Mouse (Mus musculus) monocyte, adult 2 months (primary cell): ENCODE results near the gene Unc93a2.
A peak's percentile ranks its signal among the peaks of the same experiment; 100 is the strongest.
"Not testable (repeated sequence)": the region's sequence is repeated elsewhere in the genome, so short reads cannot be mapped to it uniquely, and the experiment has no call there.

ENCODE experiments used
- DNase-seq, 2 experiments: peaks; one replicate each; pipeline ENCODE4 v3.0.0; 2022; ENCODE audit warnings: low spot score in 2 of 2, low read depth in 1 of 2

Unc93a2 gene

DNA sequence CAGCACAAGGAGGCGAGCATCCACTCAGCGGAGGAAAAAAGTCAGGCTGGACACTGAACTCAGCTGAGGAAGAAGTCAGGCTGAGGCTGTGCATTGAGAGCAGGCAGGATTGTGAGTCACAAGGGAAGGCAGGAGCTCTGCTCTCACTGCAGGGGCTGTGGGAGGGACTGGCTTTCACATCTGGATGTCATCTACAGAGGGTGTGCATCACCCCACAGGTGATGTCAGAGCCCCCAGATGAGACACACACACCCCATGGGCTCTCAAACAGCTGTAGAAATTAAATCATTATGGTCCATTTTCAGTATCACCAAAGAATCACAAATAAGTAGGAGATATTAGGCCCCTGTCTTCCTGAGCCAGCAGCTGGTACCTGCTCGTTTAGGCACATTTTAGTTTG is at the start of gene Unc93a2:
TSS of gene Unc93a2 (minus strand) at position 101 of the 400 bp plus-strand sequence.
- not testable (repeated sequence) for DNase-seq

DNA sequence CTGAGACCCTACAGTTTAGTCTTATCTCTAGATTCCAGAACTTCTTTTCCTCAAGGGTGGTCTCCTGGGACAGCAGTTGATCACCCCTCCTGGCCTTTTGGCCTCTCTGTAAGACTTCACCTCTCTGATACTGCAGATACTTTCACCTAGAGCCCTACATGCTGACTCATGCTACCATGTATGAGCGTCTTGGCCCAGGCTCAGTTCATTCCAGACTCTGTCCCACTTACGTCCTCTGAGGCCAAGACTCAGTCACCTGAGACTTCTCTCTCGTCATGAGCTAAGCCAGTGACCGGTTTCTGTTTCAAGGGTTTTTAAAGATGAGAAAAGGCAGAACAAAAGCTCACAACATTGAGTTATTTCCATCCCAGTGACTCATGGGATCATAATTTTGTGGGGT is 48.9 kb upstream of the Unc93a2 start:
- not testable (repeated sequence) for DNase-seq

DNA sequence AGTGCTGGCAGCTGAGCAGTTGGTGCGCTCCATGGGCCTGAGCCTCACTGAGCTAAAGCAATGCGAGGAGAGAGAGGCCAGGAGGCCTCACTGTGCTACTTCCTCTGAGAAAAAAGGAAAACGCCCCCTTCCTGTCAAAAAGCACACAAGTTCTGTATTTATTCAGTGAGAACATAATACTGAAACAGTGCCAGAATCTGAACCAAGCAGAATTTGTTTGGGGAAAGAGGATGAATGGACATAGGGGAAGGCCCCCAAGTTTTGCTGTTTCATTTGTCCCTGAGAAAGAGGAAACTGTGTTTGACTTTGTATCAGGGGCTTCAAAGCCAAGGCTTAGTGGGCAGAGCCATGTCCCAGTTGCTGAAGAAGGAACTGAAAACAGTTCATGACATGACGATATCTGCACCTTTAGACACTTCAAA is 45.0 kb upstream of the Unc93a2 start:
- peak in 1 of 2 experiments; percentile 32 for DNase-seq

DNA sequence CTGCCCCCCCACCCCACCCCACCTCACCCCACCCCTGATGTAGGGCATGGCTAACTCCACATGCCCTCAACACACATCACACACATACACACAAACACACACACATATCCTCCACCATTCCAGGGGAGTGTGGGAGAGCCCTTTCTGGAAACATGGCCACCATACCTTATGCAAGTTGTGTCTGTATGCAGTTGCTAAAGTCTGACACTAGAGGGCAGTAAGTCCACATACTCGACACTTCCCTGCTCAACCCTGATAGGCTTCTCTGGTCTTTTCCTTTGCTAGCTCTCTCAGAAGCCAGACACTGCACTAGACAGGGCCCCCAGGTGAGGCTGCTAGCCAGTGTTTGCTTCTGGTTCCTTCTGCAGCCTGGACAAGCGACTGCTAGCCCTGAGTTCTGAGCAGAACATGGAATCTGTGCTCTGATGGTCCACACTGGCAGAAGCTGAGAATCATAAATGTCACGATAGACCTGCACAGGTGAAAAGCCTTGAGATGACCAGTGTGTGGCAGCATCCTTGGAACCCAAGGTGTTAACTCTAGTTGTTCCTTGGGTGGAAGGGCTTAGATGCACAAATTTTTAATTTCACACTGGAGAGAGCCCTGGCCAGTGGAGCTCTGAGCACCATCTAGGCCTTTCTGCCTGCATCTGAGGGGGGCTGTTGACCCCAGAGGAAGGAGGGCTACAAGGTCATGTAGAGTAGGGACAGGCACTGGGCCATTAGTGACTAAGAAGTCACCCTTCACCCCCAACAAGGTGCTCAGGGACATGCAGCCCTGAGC is 35.1 kb upstream of the Unc93a2 start:
- not testable (repeated sequence) for DNase-seq

DNA sequence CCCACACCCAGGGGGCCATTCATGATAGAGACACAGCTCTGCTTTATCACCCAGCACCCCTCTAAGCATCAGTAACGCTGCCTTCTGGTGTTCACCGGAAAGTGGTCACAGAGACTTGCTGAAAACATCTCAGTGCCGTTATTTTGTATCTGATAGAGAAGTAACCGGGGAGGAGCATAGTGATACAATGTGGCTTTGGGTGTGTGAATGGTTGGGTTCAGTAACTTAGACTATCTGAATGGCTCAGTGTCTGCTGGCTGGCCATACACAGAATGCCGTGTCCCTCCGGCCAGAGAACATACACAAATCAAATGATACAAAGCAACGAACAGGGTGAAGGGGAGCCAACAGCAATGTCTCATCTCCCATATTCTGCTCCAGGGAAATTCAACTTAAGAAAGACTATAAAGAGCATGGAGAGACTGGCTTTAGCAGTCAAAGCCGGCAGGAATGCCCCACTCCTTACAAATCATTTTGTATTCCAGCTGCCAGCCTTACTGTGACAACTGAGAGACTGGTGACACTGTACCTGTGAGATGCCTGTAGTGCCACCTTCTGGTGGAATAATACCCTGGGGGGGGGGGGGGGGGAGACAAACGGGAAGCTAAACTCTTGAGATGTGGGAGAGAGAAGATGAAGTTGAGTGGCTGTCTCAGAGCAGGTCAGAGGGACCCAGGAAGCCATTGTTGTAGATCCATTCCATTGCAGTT is 29.5 kb upstream of the Unc93a2 start:
- DNase-seq = not testable (repeated sequence)

DNA sequence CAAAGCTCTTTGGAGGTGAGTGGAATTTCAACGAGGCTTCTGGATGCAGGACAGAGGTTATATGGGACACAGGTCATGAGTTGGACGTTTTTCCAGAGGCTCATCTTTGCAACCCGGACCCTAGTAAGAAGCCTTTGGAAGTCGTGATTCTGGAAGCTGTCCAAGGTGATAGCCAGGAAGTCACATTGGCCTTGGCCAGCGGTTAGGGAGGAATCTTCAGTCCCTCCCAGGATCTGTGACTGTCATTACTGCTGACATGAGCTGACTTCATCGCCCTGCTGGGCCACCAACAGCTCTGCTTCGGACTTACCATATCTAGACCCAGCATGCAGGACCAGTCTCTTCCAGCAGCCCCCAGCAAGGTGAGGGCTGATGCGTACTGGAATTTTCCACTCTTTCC is 28.1 kb upstream of the Unc93a2 start:
- not testable (repeated sequence) for DNase-seq

DNA sequence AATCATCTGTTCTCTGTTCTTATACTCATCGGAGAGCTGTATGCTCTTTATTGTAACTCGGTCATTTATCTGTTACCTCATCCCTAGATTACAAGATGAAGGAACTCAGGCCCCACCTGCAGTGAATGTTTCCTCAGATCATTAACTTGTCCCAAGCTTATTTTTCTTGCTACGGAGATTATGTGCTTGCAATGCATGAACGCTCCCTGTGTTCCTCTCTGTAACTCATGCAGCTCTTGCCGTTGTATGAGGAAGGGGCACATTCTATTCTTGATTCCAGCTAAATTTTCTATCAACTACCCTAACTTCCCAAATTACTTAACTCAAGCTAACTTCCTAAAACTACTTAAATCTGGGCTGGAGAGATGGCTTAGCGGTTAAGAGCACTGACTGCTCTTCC is 14.5 kb upstream of the Unc93a2 start:
- DNase-seq = not testable (repeated sequence)

DNA sequence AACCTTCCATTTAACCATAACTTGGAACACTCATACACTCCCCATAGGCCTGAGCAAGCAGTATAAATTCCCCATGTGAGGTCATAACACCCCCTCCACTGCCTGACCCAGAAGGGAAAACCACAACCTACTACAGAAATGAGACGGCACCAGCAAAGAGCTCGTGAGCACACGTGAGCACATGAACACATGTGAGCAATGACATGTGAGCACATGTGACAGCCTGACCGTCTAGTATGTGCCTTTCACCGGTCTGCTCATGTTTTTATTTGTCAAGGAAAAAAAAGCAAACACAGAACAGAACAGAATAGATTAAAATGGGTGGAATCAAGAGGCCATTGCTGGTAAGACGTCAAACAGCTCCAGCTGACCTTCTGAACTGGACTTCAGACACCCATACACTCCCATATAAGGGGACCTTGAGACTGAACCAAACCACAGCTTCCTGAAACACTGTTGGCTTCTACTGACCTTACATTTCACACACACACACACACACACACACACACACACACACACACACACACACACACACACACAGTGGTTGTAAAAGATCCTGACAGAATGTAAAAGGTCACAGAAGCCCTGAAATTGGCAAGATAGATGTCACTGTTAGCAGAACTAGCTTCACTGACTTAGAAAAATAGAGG is 13.1 kb upstream of the Unc93a2 start:
- peak; percentile 4 to 42 for DNase-seq

DNA sequence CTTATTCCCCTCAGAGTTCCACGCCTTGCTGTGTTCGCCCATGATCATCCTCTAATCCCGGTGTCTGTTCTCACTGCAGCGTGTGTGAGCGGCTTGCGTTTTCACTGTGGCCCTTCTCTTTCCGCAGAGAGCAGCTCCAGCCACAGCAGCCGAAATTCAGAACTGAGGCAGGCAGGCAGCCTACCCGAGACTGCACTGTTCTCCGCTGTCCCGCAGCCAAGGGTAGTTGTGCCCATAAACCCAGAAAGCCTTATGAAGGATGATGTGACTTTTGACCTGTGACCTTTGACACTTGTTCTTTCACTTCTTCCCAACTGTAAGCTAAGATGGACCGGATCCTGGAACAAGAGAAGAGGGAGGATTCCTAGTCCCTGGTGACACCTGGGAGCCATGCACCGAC is 11.8 kb upstream of the Unc93a2 start:
- DNase-seq = not testable (repeated sequence)

DNA sequence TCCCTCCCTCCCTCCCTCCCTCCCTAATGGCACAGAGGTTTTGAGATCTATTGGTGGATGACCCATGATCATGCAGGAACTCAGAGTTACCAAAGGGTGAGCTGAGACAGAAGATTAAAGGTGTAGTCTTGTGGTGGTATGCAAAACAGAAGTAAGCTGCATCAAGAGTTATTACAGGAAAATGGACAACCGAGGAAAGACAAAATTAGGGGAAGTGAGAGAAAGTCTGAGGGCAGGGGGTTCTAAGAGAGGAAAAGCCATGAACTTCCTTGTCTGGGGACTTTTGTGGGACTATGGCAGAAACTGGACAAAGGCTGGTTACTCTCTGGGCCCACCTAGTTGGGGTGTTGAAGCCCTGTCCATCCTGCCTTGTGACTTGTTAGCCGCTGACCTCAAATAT is 11.0 kb upstream of the Unc93a2 start:
- DNase-seq = not testable (repeated sequence)

DNA sequence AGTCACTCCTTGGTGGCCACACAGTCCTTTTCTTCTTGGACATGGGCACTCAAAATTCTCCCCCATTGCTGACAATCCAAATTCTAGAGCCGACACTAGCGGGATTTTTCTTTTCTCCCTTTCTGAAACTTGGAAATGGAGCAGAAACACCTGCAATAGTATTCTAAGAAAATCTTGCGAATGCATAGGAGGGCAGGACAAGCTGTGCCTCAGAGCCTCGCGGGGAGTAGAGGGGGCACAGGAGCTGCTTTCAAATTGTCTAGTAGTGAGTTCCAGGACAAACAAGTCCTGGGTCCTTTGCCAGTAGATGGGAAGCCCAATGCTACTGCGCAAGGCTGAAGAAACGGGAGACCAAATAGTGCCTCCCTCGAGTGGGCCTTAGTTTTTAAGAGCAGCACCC is 10.4 kb upstream of the Unc93a2 start:
- not testable (repeated sequence) for DNase-seq

DNA sequence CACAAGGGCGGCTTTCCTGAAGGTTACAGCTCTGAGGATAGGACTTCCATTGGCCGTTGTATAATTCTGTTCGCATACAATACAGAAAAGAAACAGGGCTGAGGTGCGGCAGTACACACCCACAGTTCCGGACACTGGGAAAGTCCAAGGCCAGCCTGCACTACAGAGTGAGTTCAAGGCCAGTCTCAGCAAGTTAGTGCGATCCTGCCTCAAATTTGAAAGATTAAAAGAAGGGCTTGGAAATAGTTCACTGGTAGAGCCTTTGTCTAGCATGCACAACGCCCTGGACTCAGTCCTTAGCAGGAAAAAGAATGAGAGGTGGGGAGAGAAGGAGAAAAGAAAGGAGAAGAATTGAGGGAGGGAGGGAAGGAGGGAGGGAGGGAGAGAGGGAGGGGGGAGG is 9.9 kb upstream of the Unc93a2 start:
- DNase-seq = not testable (repeated sequence)

DNA sequence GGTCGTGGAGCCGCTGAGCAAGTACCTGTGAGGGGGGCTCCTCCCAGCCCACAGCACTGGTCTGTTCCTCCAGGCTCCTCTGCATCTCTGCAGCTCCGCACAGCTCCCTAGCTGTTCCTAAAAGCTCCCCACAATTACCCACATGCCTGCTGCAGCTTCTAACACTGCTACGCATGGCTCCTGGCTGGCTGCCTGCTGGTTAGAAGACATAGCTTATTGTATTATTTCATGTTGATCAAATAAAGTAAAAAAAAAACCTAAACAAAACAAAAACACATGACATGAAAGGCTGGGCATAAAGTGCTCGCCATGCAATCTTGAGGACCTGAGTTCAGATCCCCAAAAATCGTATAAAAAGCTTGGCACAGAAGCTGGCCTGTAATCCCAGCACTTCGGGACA is 4.6 kb upstream of the Unc93a2 start:
- not testable (repeated sequence) for DNase-seq

DNA sequence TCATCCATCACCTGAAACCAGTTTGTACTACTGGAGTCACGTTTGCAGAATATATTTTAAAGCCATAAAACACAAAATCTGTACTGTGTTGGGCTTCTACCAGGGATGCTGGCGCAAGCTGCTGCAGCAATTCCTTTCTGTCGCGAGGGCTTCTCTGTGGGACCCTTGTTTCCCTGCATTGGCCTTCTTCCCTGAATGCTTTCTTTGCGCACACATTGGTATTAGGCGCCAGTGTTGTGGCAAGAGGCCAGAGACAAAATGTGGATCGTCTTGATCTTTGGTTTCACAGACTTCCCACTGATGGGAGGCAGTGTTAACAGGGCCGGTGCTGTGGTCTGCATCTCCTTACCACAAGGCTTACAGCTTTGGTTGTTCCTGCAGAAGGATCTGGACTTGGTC is 3.7 kb upstream of the Unc93a2 start:
- DNase-seq = not testable (repeated sequence)

DNA sequence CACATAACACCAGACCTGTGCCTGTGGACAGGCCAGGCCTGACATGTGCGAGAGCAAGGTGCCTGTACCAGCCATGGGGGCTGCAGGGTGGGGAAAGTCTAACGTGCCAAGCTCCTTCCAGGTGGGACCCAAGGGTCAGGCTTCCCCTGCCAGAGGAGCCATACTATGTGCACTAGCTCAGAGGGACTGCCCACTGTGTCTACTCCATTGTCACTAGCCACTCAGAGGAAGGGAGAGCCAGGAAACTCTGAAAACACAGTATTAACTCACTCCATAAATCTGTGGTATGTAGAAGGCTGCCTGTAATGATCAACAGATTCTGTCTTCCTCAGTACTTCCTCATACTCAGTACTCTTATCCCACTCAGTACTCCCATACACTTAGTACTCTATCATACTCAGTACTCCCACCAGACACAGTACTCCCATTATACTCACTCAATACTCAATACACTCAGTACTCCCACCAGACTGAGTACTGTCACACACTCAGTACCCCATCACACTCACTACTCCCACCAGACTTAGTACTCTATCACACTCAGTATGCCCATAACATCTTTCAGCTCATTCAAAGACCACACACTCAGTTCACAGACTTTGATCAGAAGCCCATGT is 3.2 kb upstream of the Unc93a2 start:
- not testable (repeated sequence) for DNase-seq

DNA sequence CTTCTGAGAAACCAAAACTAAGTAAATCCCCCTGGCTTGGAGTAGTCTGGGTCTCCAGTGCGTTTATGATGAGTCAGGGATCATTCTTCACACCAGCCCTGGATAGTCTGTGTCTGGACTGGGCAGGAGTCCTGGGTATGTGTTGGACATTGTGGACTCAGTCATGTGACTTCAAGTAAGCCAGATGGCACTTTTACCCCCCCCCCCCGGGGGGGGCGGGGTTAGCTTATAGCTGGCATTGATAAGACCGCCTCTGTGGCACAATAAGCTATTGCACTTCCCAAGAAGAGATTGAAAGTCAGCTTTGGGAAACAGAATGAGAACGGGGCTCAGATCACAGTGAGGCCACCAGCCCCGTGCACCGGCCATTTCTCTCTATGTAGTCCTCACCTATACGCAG is 752 bp upstream of the Unc93a2 start:
- not testable (repeated sequence) for DNase-seq

DNA sequence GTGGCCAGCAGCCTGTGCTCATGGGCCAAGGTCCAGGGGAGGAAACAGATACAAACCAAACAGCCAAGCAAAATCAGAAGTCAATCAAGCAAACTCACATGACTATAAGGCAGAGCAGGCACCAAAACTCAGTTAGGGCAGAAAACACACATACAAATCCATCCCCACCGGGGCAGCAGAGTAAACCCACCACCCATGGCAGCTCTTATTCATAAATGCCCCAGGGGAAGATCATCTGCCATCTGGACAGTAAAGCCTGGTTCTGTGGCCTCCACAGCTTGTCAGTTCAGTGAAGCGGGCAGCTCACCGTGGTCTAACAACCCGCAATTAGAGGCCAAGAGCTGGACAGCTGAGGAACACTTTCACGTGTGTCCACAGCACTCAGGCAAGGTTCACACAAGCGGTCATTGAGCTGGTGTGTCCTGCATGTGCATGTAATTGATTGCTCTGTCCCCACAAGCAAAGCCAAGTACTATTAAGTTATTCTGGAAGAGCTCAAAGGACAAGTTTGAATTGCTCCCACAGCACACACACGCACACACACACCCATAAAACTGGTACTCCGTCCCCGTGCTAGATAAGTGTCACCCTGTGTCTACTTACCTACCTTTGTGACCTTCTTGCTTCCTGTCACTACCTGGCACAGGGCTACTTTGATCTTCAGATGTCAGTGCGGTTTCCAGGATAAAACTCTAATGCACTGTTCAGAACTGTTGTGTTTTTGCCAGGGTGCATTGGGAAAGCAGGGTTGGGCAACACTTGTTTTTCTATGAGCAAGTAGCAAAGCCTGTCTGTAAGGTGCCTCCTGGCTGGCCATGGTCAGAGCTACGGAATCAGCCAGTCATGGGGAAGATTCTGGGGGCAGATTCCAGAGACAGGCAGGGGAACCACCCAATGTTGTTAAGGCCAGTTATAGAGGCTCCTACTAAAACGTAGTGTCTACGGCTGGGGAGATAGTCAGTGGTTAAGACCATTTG is 1.8 kb downstream of the Unc93a2 start:
- DNase-seq = not testable (repeated sequence)

DNA sequence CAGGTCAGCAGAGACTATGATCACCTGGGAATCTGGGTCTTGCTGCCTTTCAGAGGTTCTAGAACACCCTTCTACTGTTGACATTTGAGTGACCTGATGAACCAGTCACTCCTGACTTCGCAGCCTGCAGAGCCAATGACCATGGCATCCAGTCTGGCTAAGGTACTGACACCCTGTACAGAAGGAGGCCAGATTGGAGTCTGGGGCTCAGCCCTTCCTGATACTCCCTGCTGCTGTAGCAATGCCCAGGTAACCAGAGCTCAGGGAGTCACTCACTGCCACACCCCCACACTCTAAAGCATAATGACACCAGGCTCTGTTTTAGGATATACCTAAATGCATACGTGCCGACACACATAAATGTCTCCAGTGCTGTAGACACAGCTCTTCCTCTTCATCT is 2.6 kb downstream of the Unc93a2 start:
- not testable (repeated sequence) for DNase-seq

DNA sequence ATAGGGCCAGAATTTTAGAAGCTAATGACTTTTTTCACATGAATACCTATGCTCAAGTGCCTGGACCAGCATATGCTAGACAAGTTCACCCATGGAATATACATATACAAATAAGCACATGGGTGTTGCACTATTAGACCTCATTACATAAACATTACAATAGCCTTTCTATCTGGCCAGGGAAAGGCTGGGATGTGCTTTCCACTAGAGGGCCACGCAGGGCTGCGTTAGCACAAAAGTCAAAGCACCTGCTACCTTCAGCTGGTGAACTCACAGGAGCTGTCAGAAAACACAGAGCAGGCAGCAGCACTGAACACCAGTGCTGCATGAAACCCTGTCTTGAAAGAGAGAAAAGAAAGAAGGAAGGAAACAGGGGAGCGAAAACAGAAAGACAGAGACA is 7.4 kb downstream of the Unc93a2 start:
- DNase-seq = not testable (repeated sequence)
